Mouse (Mus musculus): ENCODE results near the gene Tgif1. TPM values are rescaled to one million over a fixed set of nuclear protein-coding genes. Genes with fewer than 3 reads are reported as not detected.
"Not testable (repeated sequence)": the region's sequence is repeated elsewhere in the genome, so short reads cannot be mapped to it uniquely, and the experiment has no call there.

The Tgif1 gene
- total RNA-seq, 4 experiments from 2014 or later = 2.8 to 4.8 (median 3.9) TPM

DNA sequence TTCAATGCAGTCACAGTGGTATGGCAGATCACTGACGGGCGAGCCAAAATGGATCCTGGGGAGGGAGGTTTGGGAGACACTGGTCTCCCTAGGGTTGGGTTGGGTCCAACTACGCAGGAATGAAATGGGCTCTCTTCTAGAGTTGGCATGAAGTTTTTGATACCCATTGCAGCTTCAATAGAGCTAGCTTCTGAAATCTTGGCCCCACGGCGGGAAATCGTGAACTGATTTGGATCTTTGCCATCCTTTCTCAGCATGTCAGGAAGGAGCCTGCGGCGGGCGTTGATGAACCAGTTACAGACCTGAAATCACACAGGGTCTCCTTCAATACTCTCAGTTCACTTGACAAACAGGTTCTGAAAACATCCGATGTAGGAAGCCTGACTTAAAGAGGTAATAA lies 8.4 kb downstream of the Tgif1 start:
- DNase-seq (ENCODE audit: low spot score) = peak; percentile 19

DNA sequence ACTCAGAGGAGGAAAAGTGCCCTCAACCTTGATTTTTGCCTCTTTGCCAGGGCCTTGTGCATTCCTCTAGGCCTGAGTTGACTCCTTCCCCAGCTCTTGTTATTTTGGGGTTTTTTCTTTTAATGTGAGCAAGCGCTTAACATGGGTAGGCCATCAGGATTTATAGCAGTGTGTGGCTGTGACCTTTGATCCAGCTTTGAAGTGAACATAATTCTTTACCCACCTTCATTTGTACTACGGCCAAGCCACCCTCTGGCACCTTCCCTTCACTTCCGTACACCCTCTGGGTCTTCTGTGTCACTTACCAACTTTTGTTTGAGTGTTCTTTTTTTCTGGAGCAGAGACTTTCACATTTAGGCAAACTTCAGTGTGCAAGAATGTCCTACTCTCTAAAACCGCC lies 10.1 kb downstream of the Tgif1 start:
- DNase-seq (ENCODE audit: low spot score) = no peak

DNA sequence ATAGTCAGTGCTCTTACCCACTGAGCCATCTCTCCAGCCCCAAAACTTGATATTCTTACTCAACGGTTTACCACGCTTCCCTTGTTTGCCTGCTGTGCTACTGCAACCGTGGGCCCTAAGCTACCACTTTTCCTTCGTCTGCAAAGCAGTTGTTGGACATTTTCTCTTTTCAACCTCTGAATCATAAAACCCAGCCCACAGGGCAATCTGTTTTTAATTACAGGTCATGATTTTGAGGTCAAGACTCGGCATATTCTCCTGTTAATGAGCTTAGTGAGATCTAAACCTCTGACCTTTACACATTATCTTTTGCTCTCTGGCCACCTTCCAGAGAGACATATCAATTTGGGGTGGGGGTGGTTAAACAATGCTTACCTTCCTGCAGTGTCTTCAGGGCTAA lies 14.8 kb downstream of the Tgif1 start:
- no peak for DNase-seq (ENCODE audit: low spot score)

DNA sequence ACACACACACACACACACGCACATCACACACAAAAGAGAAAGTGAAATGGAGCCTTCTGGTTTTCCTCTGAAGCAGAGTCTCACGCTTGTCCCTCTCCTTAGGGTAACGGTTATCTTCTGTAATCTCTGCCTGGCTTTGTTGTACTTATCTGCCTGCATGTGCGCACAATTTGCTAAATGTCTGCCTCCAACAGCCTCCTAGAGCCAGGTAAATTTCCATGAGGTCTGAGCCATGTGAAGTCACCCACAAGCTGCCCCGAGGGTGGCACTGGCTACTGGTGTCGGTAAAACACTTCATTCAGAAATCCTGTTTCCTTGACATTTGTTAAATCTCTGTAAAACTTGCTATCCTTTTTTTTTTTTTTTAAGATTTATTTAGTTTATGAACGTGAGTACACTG lies 15.3 kb downstream of the Tgif1 start:
- no peak for DNase-seq (ENCODE audit: low spot score)

DNA sequence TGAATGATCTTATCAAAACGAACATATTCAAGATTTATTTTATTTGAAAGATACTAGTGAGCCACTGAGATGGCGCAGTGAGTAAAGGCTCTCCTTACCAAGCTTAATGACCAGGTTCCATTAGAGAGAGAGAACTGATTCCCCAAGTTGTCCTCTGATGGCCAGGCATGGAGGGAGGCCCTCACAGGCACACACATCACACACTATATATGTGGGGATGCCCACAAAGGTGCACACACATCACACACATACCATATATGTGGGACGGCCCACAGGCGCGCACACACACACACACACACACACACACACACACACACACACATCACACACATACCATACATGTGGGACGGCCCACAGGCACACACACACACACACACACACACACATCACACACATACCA lies 15.9 kb downstream of the Tgif1 start:
- DNase-seq (ENCODE audit: low spot score) = not testable (repeated sequence)

DNA sequence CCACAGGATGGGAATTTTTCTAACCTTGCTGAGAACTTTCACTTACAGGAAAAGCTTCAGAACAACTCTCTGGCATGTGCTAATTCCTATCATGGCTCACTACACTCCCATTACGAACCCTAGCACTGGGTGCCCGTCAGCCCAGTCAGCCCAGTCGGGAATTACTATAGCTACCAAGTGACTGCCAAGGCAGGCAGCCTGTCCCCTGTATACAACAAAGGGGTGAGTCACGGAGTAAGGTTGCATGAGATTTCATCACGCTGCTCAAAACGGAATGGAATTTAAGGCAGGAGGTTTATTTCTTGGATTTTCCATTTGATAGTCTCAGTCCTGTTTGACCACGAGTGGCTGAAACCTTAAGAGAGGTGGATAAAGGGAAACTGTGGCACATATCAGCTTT lies 16.5 kb downstream of the Tgif1 start:
- DNase-seq (ENCODE audit: low spot score) = no peak

DNA sequence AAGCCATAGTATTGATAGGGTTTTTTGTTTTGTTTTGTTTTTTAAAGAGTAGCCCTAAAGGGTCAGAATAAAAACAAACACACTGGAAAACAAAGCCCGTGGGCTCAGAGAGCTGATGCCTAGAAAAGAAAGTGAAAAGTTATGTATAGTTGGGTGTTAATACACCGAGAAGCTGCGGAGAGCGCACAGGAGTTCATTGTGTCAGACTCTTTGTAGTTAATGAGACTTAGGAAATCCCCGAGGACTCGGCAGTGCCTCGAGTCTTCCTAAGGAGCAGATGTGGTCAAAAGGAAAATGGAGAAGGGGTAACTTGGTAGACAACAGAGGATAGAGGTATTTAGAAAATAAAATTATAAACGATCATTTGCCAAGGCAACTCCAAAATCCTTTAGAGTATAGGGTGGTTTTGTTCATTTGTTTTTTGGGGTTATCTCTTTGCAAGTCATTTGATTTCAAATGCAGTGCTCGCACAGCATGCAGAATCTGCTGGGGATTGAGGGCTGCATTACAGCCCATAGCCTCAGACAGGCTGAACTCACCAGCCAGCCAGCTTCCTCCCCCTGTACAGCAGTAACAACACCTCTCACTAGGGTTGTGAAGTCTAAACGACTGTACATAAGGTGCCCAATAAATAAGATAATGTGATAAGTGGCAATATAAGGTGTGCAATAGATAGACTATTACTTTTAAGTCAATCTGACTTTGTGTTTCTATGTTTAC lies 18.1 kb downstream of the Tgif1 start:
- no peak for DNase-seq (ENCODE audit: low spot score)

DNA sequence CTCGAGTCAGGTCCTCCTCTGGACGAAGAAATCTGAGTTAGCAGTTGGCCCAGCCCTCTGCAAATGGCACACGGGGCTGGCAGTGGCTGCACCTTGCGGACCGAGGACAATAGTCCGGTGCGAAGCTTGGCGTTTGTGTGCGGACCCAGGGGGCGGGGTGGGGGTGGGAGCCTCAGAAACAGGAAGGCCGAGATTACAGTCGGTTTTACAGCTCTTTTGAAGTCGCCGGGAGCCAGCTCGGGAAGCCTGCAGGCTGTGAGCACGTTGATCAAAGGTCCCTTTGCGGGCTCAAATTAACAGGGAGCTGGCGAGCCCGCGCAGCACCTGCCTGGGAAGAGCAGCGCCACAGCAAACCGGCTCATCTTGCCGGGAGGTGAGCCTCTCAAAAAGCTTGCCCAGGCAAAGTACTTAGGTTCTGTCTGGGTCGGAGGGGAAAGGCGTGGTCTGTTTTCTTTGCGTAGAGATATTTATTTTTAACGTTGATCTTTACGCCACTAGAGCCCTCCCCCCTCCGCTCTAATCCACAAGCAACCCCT lies 18.8 kb downstream of the Tgif1 start:
- DNase-seq (ENCODE audit: low spot score) = peak; percentile 17

DNA sequence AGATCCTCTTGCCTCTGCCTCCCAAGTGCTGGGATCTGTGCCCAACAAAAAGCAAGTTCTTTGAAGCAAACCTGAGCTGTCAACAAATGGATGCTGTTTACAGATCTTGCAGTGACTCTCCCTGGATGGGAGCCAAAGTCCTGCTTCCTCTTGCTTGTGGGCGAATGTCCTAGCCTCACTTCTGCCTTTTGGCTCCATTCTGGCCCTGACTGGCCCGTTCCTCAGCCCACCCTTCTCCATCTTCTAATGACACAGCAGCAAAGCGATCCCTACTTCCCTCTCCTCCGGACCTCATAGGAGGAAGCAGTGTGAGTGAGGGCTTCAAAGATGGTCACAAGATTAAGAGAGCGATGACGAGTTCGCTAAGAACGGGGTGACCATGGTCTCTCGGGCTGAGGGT lies 20.8 kb downstream of the Tgif1 start:
- peak; percentile 64 for DNase-seq (ENCODE audit: low spot score)

DNA sequence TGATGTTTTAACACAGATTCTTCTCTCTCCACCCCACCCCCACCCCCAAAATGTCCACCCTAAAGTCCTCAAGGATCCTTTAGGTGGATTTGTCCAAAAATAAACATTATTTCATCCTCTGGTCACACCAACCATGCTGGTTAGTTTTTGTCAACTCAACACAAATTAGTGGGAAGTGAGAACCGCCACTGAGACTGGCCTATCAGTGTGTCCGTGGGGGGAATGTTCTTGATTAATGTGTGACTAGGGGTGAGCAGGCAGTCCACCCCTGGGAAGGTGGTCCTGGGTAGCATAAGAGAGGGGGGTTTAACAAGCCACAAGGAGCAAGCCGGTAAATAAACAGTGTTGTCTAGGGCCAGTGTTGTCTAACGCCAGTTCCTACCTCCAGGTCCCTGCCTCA lies 21.8 kb downstream of the Tgif1 start:
- no peak for DNase-seq (ENCODE audit: low spot score)

DNA sequence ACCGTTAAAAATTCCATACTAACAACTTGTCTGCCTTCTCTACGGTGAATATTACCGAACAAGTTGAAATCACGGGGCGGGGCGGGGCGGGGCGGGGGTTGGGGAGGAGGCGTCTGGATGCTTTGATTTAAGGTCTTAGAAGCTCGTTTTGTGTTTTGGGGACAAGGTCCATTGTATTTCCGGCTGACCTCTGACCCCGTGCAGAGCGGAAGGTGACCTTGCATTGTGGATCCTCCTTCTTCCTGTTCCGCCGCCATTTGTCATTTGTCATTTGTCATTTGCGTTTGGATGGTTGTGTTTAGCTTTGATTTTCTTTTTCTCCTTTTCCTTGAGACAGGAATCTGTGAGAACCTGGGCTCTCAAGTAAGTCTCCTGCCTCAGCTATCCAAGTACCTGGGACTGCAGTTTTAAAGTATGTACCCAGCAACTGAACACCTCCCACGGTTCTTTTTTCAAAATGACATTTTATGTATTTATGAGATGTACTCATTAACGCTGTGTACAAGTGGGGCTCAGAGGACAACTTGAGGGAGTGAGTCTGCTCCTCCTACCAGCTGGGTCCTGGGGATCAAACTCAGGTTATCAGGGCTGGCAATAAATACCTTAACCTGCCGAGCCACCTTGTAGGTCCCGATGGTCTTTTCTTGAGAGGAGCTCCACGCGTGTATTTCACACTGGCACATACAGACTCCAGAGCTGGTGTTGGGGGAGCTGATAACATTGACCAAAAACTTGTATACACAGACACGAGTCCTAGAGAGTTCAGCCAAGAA lies 23.2 kb downstream of the Tgif1 start:
- DNase-seq (ENCODE audit: low spot score) = no peak

DNA sequence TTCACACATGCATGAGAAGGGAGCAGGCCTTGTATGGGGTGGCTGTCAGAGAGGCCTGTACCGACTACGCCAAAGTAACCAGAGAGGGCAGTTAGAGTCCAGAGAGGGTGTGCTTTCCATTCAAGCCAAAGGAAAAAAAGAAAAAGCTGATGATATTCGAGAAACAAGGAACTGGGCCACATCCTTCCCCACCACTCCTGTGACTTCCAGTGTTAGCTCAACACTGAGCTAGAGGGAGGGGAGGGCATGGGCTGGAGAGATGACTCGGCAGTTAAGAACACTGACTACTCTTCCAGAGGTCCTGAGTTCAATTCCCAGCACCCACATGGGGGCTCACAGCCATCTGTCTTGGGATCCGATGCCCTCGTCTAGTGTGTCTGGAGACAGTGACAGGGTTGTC lies 24.1 kb downstream of the Tgif1 start:
- DNase-seq (ENCODE audit: low spot score) = no peak

DNA sequence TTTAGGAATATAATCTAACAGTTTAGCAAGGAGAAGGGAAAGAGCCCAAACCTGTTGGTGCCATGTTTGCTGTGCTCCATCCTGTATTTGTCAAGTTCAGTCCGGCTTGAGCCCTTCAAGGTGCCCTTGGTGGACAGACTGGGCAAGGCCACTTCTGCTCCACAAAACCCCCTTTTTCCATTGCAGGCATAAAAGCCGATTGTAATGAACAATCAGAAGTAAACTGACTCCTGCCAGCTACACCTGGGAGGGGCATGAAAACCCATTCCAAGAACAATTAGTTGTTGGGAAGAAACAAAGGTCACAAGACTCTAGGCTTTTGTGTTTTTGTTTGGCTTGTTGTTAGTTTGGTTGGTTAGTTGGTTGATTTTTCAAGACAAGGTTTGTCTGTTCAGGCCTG lies 24.8 kb downstream of the Tgif1 start:
- no peak for DNase-seq (ENCODE audit: low spot score)

DNA sequence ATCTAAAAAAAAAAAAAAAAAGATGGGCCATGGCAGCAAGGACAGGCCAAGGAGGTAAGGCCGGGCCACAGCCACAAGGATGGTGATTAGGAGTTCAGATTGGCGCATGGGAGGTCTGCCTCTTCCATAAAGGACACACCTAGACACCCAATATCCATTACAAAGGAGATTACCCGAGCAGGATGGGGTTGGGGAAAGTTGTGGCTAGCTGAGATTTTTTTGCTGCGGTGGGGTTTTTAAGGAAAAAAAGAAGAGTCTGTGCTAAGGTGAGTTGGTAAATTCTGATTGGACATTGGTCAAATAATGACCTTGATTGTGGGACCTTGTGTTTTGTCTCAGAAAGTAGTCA lies 25.2 kb downstream of the Tgif1 start:
- no peak for DNase-seq (ENCODE audit: low spot score)

DNA sequence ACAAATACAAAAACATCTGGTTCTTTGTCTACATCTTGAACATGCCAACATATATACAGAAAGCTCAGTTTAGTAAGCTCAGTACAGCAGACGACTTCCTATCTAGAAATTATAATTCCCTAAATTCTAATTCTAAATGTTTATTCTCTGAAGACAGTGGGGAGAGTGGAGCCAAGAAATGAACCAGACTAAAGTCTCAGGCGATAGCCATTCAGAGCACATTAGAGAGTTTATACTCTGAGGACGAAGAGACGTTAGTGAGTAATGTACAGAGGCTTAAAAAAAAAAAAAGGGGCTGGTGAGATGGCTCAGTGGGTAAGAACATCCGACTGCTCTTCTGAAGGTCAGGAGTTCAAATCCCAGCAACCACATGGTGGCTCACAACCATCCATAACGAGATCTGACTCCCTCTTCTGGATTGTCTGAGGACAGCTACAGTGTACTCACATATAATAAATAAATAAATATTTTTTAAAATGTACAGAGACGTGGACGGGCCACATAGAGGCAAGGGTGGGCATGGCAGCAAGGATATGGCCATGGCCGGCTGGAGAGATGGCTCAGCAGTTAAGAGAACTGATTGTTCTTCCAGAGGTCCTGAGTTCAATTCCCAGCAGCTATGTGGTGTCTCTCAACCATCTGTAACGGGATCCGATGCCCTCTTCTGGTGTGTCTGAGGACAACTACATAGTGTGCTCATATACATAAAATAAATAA lies 25.7 kb downstream of the Tgif1 start:
- DNase-seq (ENCODE audit: low spot score) = not testable (repeated sequence)

DNA sequence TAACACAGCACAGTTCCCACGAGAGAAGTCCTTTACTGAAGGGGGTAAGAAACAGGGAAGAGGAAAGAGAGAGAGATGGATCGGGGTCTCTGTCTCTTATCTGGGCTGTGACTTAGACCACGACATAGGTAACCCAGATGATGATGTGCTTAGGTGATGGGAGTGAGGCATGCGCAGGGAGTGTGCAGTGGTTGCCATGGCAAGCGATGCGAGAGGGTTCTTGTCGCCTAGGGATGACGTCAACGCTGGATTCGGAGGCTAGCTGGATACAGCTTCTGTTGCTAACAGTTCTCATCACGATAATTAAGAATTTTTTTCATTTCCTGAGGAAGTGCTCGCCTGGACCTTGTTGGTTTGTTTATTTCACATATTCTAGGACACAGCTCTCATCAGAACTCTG lies 27.1 kb downstream of the Tgif1 start:
- DNase-seq (ENCODE audit: low spot score) = no peak

DNA sequence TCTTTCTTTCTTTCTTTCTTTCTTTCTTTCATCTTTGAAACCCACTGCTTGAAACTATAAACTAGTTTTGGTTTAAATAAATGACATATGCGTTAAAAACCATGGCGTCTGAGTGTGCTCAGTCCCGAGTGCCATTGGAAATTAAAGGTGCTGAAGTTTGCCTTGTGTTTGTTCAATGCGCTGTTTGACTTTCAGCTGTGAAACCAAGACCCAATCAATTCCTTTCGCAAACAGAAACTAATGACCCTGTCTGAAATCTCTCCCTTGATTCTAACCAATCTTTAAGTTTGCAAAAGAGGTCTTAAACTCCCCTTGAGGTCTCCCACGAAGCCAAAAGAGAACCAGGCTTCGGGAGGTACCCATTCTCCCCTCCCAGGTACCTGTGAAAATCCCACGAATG lies 30.3 kb downstream of the Tgif1 start:
- no peak for DNase-seq (ENCODE audit: low spot score)

DNA sequence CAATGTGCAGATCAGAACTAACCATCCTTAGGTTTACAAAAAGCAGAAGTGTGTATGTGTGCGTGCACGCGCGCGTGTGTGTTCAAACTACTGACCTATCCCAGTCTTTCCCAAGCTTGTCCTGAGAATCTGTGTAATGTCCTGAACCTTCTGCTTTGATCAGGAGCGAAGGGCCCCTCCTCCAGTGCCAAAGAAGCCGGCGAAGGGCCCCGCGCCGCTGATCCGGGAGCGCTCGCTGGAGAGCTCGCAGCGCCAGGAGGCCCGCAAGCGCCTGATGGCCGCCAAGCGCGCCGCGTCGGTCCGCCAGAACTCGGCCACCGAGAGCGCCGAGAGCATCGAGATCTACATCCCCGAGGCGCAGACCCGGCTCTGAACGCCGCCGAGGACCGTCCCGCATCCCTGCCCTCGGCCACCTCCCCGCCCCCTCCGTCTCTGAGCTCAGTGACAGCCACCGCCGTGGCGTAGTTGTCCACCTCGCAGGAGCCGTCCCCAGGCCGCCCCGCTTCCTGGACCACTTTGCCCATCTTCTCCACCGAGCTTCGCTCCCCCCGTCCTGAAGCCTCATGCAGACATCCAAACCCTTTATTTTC lies 35.4 kb downstream of the Tgif1 start:
- DNase-seq (ENCODE audit: low spot score) = no peak

DNA sequence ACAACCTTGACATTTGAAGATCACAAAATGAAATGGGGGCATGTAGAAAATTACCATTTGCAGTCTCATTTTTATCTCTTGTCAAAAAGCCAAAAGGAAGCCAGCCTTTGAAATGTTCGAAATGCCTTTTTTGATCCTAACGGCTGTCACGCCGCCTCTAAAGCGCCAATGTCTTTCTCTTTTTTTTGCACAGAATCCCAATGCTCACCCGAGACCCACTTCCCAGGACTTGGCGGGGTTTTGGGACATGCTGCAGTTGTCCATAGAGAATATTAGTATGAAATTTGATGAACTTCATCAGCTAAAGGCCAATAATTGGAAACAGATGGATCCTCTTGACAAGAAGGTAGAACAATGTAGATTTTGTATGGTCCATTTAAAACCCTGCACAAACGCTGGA lies 38.3 kb downstream of the Tgif1 start:
- DNase-seq (ENCODE audit: low spot score) = no peak

DNA sequence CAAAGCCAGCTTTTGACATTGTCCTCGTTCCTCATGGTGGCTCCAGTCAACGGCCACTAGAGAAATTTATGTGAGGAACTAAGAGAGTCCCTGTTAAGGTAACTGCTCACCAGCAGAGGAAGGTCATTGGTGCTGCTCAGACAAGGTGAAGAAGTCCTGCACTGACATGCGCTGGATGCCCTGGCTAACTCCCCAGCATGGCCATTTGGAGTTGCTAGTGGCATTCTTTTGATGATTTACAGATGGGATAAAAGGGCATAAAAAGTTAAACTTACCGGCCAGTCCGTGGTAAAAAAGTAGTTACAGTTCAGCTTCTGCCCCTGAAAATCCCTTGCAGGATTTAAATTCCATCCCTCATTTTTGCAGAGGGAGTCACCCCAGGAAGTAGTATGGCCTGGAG lies 42.6 kb downstream of the Tgif1 start:
- DNase-seq (ENCODE audit: low spot score) = no peak

DNA sequence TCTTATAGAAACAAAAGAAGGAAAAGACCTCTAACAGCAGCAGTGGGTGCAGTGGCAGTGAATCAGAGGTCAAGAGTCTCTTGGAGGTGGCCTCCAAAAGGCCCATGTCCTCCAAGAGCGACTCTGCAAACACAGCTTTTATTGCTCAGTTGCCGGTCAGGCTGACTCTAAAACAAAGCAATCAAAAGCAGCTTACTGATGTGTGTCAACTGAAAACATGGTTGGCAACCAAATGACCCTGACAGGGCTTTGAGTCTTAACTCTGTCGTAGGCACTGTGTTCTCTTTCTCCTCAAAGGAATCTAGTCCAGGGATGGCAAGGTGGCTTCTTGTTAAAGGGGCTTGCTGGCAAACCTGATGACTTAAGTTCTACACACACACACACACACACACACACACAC lies 43.6 kb downstream of the Tgif1 start:
- no peak for DNase-seq (ENCODE audit: low spot score)

DNA sequence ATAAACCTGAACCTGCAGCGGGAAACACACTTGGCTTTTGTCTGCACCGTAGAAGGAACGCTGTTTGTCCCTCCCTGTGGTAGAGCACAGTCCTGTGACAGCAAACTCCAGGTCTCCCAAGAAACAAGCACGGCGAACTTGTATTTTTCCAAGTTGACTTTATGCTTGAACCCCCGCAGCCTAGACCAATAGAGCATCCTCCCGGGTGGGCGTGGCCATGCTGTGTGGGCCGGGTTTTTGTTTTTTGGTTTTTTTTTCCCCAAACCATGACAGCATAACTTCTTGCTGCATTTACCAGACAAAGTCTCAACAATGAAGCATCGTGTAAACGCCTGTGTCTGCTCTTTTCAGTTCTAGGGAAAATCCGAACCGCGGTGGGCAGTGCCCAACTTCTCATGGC lies 44.5 kb downstream of the Tgif1 start:
- no peak for DNase-seq (ENCODE audit: low spot score)

Measured in heart, adult 8-10 months (tissue).